Mouse (Mus musculus): ENCODE data around the gene Trpm3. TPM values are rescaled to one million over a fixed set of nuclear protein-coding genes. Genes with fewer than 3 reads are reported as not detected.
"Not testable (repeated sequence)": the region's sequence is repeated elsewhere in the genome, so short reads cannot be mapped to it uniquely, and the experiment has no call there.

The Trpm3 gene
- total RNA-seq, 1 experiment from 2014 or later, result not detected

- no peak for ATAC-seq (replicated peaks; ENCODE audit: insufficient number of reproducible peaks, low FRiP score, low TSS enrichment, poor library complexity, severe bottlenecking)
These were observed 658.1 kb downstream of the Trpm3 start for GRCm38 (mm10) chr19:22796996-22797395.

GRCm38 (mm10) chr19:22800471-22800870 is 661.6 kb downstream of the Trpm3 start:
- ATAC-seq (replicated peaks; ENCODE audit: insufficient number of reproducible peaks, low FRiP score, low TSS enrichment, poor library complexity, severe bottlenecking), result no peak

GRCm38 (mm10) chr19:22803396-22803795 is 664.5 kb downstream of the Trpm3 start:
- ATAC-seq (replicated peaks; ENCODE audit: insufficient number of reproducible peaks, low FRiP score, low TSS enrichment, poor library complexity, severe bottlenecking), result no peak

DNA sequence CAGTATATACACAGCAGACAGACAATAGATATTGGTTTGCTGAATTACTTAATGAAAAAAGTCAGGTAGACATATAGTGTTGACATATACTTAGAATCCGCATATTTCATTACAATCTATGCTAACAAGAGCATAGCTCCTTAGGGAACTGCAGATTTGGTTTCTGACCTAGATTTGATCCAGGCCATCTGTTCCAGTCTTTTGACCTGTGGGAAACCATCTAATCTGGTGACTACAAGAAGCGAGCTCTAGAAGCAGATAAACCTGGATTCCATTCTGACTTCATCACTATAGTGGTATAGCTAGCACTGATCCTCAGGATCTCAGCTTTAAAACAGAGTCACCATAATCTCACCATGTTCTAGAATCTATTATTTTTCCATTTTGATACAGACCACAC is 665.5 kb downstream of the Trpm3 start:
- no peak for ATAC-seq (replicated peaks; ENCODE audit: insufficient number of reproducible peaks, low FRiP score, low TSS enrichment, poor library complexity, severe bottlenecking)

GRCm38 (mm10) chr19:22810247-22810646 is 671.4 kb downstream of the Trpm3 start:
- no peak for ATAC-seq (replicated peaks; ENCODE audit: insufficient number of reproducible peaks, low FRiP score, low TSS enrichment, poor library complexity, severe bottlenecking)

DNA sequence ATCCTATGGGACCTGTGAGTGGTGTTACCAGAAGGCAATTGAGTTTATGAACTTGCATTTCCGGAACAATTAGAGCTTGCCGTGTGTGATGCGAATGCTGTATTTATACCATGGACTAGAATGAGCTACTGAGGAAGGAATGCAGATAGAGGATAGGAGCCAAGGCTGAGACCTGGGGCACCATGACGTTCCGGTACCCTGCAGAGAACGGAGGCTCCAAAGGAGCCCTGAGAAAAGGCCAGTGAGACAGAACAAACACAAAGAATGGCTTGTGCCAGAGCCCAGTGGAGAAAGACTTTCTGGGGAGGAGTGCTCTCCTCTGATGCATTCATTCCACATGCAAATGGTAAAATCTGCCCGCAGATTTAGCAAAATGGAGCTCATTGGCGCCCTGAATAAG is 682.9 kb downstream of the Trpm3 start:
- no peak for ATAC-seq (replicated peaks; ENCODE audit: insufficient number of reproducible peaks, low FRiP score, low TSS enrichment, poor library complexity, severe bottlenecking)

GRCm38 (mm10) chr19:22823491-22823981 is 684.7 kb downstream of the Trpm3 start:
- ATAC-seq (replicated peaks; ENCODE audit: insufficient number of reproducible peaks, low FRiP score, low TSS enrichment, poor library complexity, severe bottlenecking), result no peak

GRCm38 (mm10) chr19:22825812-22826211 is 687.0 kb downstream of the Trpm3 start:
- no peak for ATAC-seq (replicated peaks; ENCODE audit: insufficient number of reproducible peaks, low FRiP score, low TSS enrichment, poor library complexity, severe bottlenecking)

DNA sequence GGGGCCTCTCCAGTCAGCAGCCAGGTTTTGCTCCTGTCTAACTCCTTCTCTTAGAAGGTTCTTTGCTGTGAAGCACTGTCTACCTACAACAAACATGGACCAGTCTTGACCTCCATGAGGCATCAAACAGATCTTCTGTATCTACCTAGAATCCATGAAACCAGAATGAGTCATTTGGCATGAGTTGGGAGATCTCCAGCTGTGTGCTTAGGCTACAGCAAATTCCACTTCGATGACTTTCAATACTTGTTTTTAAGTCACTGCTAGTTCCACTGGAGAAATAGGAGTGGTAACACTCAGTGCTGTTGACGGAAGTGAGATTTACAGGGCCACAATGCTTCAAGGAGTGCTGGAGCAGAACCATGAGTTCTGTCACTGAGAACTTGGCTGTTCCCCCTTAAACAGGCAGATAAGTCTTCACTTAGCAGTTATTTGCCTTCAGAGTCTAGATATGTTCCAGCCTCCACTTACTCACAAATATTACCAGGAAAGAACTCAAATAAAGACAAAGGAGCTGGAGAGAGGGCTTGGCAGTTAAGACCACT is 689.4 kb downstream of the Trpm3 start:
- ATAC-seq (replicated peaks; ENCODE audit: insufficient number of reproducible peaks, low FRiP score, low TSS enrichment, poor library complexity, severe bottlenecking), result no peak

GRCm38 (mm10) chr19:22841081-22842040 is 702.5 kb downstream of the Trpm3 start:
- no peak for ATAC-seq (replicated peaks; ENCODE audit: insufficient number of reproducible peaks, low FRiP score, low TSS enrichment, poor library complexity, severe bottlenecking)

DNA sequence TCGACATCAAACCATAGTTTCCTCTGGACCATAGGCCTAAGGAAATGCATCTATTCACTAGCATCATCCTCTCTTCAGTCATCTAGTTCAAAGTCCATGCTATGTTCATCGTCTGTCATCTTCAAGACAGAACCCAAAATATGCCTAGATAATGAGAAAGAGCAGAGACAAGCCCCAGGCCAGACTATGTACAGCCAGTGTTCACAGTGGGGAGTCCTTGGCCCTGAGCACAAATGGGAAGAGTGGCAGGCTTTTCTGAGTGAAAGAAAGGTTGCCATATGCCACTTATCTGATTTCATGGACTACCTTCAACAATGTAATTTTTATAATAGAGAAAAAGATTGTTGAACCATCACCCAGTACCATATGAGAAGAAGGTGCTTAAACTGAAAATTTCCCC is 703.9 kb downstream of the Trpm3 start:
- ATAC-seq (replicated peaks; ENCODE audit: insufficient number of reproducible peaks, low FRiP score, low TSS enrichment, poor library complexity, severe bottlenecking), result no peak

DNA sequence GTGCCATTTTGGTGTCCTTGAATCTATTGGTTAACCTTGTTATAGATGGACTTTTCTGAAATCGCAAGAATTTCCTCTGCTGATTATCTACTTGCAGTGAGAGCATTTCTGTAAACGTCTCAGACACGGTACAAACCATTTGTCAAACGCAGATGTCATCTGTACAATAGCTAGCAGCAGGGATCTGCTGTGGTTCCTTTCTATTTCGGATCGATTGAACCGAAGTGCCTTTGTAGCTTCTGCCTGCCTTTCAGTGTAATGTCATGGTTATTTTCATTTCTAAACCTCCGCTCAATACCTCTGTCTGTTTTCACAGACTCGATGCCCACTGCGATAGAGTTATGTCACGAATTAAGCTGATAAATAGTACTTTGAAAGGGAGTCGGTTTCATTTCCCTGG is 708.9 kb downstream of the Trpm3 start:
- no peak for ATAC-seq (replicated peaks; ENCODE audit: insufficient number of reproducible peaks, low FRiP score, low TSS enrichment, poor library complexity, severe bottlenecking)

- no peak for ATAC-seq (replicated peaks; ENCODE audit: insufficient number of reproducible peaks, low FRiP score, low TSS enrichment, poor library complexity, severe bottlenecking)
These were observed 709.4 kb downstream of the Trpm3 start for GRCm38 (mm10) chr19:22848251-22848650.

DNA sequence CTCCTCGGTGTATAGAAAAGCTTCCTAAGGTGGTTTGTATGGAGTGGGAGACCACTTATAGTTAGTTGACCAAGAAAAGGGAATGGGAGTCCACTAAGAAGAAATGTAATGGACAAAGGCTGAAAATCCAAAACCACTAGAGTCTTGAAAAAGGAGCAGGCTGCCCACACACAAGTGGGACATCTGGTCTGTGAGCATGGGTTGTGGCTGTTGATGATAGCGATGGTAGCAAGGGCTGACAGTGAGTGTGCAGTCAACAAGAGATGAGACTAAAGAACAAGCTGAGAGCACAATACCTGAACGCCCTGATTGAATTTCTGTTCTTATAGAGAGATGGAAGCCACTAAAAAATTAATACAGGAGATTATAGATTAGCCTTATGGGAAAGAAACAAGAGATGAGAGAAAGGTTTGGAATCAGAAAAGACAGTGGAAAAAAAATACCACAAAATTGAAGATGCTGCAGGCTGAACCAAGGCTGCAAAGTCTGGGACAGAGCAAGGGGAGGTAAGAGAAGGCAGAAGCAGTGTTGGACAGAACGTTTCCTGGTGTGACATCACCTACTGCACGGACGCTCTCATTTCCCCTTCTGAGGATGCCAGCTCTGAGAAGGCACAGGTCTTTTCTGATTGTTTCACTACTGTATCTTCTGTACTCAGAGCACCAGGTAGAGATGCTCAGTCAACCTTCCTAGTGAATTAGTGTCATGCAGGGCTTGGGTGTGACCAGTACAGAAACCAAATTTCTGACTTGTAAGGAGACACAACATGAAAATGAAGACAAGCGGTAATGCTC is 710.1 kb downstream of the Trpm3 start:
- no peak for ATAC-seq (replicated peaks; ENCODE audit: insufficient number of reproducible peaks, low FRiP score, low TSS enrichment, poor library complexity, severe bottlenecking)

DNA sequence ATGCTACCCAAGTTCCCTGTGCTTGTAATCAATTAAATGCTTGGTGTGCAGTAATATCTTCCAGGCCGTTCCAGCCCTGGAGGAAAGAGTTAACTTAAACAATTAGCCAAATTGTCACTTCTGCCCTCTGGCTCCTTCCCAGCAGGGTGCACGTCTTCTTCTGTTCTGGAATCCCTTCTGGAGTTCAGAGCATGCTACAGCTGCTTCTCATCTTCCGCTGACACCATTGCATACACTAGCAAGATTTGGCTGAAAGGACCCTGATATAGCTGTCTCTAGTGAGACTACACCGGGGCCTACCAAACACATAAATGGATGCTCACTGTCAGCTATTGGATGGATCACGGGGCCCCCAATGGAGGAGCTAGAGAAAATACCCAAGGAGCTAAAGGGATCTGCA is 712.6 kb downstream of the Trpm3 start:
- not testable (repeated sequence) for ATAC-seq (replicated peaks; ENCODE audit: insufficient number of reproducible peaks, low FRiP score, low TSS enrichment, poor library complexity, severe bottlenecking)

GRCm38 (mm10) chr19:22859644-22860043 is 720.8 kb downstream of the Trpm3 start:
- no peak for ATAC-seq (replicated peaks; ENCODE audit: insufficient number of reproducible peaks, low FRiP score, low TSS enrichment, poor library complexity, severe bottlenecking)

GRCm38 (mm10) chr19:22867456-22867855 is 728.6 kb downstream of the Trpm3 start:
- no peak for ATAC-seq (replicated peaks; ENCODE audit: insufficient number of reproducible peaks, low FRiP score, low TSS enrichment, poor library complexity, severe bottlenecking)

GRCm38 (mm10) chr19:22869853-22870252 is 731.0 kb downstream of the Trpm3 start:
- ATAC-seq (replicated peaks; ENCODE audit: insufficient number of reproducible peaks, low FRiP score, low TSS enrichment, poor library complexity, severe bottlenecking), result no peak

GRCm38 (mm10) chr19:22872456-22872855 is 733.6 kb downstream of the Trpm3 start:
- no peak for ATAC-seq (replicated peaks; ENCODE audit: insufficient number of reproducible peaks, low FRiP score, low TSS enrichment, poor library complexity, severe bottlenecking)
